Mouse (Mus musculus): ENCODE results near the gene Gm26992.
"Not testable (repeated sequence)": the region's sequence is repeated elsewhere in the genome, so short reads cannot be mapped to it uniquely, and the experiment has no call there.

Gm26992 gene

DNA sequence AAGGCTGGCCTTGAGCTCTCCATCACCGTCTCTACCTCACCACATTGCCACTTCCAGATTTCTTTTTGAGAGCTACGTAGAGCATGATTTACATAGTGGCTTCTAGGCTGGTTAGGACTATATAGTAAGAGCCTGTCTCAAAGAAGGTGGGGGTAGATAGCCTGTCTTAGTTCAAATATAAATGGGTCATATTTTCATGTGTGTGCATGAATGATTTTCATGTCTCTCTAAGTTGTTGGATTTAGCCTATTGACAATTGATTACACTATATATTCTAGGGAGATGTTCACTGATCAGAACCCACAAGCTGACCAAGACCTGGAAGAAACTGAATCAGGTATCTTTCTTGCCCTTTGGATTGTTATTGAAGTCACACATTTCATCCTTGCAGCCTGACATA is at the start of gene Gm26992:
Gene Gm26992 (plus strand): TSS at position 301 of the 400 bp plus-strand sequence.
- DNase-seq = no peak

DNA sequence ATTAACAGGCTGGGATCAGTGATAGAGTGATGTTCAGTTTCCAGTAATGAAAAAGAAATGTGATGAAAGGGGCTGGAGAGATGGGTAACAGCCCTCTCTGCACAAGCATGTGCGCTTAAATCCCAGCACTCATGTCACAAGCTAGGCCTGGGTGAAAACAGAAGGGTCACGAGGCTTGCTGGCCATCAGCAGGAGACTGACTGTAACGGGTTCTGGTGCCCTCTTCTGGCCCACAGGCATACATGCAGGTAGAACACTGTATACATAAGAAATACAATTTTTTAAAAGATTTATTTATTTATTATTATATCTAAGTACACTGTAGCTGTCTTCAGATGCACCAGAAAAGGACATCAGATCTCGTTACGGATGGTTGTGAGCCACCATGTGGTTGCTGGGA is 47.6 kb upstream of the Gm26992 start:
- DNase-seq = no peak

DNA sequence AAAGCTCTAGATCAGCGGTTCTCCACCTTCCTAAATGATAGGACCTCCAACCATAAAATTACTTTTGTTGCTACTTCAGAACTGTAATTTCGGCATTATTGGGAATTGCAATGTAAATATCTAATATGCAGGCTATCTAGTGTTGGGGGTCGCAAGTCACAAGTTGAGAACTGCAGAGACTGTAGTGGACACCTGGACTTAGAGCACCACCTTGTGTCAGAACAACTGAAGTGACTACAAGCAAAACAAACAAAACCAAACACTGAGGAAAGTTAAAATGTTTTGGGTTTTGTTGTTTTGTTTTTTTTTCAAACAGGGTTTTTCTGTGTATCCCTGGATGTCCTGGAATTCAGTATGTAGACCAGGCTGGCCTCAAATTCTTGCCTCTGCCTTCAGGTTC is 37.3 kb upstream of the Gm26992 start:
- DNase-seq = no peak

DNA sequence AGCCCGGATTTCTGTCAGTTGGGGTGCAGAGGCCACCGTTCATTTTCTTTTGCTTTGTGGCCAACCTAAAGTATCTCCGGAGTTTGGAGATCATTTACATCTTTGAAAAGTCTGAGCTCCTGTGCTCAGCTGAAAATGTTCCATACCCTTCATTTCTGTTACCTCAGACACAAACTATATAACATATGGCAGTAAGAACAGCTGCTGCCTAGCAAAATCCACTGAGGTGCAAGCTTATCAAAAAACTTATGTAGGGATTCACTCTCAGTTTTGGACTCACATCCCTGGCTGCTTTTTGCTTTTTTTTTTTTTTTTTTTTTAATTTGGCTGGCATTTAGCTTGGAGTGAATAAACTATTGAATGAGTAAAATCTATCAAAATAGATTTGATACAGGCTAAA is 33.7 kb upstream of the Gm26992 start:
- no peak for DNase-seq

DNA sequence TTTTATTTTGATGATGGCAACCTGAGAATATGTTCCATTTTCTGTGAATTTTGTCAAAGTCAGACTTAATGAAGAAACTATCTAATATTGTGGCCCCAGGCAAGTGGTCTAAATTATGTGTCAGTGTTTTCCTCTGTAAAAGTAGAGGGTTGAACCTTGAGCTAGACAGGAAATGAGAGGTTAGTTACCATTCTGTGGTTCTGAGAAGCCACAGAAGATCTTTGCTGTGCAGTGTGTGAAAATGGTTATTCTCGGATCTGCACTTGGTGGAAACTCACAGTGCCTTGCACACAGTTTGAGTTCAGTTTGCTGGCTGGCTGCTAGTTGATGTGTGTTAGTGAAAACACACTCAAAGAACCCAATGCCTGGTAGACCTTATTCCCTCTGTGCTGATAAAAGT is 28.0 kb upstream of the Gm26992 start:
- DNase-seq = no peak

DNA sequence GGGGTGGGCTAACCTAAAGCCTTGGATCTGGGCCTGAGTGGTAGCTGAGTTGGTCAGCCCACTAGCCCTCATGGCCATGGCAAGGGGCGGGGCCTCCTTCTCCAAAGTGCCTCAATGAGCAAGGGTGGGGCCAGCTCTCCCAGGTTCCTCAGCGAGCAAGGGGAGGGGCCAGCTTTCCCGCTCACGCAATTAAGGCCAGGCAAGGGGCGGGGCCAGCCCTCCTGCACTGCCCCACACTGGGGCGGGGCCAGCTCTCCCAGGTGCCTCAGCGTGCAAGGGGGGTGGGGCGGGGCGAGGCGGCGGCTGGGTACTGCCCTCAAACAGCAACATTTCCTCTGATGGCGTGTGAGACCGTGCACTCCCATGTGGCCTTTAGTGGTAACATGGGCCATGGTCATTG is 16.8 kb upstream of the Gm26992 start:
- no peak for DNase-seq

DNA sequence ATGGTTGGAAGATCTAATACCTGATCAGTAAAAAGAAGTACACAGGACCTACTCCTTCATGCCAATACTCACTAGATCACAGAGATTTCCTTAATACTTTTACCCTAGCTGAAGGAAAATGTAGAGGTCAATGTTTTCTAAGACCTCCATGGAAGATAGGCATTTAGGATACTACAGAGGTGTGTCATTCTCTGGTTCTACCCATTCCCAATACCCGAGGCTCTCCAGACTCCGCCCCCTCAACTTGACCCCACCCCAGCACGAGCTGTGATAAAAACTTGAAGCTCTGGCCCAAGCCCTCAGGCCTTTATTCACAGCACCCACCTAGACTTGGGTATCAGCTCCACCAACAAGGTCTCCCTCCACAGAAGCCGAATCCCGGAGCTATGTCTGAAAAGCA is 7.6 kb upstream of the Gm26992 start, which contains the start of gene Tsx:
Gene Tsx (plus strand): TSS at position 301 of the 400 bp plus-strand sequence.
- DNase-seq = no peak

DNA sequence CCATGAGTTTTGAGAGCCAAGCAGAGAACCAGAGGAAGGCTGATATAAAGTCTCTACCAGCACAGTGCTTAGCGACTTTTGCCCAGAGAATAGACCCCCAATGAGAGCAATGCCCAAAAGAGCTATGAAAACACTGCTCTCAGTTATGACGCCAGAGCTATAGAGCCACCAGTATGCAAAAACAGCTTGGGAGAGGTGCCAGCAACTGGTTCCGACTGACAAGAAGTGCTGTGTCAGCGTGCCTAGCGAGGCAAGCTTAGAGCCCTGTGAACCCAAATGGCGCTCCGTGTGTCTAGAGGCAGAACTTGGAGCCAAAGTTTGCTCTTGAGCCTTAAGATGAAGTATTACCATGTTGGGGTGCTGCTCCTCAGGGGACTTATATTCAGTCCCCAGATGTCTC is 5.9 kb downstream of the Gm26992 start:
- DNase-seq = no peak

DNA sequence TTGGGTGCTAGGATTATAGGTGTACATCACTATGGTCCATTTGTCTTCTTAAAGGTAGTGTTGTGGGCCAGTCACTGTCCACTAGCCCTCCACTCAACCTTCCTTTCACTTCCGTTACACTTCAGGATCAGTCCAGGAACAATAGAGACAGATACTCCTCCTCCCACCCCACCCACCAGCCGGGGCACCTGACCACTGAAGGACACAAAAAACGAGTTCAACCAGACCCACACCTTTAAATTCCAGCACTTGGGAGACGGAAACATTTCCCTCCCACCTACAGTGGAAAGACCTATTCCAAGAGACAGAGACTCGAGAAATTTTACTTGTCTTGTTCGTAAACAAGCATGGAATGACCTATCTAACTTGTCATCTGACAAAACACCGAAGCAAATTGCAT is 10.5 kb downstream of the Gm26992 start:
- no peak for DNase-seq

DNA sequence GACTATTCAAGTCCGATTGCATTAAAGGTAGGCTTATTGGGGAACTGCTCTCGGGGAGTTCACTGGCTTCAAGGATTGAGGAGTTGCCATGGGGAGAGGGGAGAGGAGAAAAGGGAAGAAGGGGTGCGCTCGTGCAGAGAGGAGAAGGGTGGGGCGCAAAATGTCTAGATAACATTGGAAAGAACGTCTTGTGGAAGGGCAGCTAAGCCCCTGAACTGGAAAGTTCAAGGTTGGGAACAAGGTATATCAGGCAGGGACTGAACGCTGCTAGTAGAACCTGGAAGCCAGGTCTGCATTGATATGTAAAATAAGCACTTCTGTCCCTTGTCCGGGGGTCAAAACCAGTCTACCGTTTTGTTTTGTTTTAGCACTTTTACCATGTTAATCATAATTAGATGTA is 16.2 kb downstream of the Gm26992 start:
- DNase-seq = no peak

DNA sequence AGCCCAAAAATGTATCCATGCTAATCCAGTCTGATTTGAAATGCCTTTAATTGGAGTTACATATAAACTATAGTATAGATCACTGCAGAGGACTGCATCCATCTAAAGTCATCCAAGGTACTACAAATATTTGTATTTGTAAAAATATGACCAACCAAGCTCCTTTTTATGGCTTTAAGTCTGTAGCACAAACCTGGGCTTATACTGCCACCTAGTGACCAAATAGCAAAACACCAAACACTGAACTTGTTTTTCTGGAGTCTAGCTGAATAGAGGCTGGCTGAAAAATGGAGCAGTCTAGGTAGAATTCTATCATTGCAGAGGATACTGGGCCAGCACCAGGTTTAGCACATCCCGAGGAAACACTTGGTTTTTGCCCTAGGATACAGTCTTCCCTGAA is 19.0 kb downstream of the Gm26992 start:
- peak; percentile 9 for DNase-seq

DNA sequence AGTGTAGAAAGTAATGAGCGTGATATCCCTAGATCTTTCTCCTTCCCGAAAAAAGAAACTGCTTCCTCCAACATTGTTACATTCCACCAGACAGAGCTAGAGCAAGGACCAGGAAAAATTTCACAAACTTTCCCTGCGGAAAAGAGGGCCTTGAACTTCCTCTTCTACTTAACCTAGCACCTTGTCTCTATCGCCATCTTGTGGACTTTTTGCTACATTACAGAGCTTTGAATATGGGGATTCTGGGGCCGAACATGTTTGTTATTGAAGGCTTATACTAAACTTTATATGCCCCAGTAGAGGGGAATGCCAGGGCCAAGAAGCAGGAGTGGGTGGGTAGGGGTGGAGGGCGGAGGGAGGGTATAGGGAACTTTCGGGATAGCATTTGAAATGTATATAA is 21.9 kb downstream of the Gm26992 start:
- peak; percentile 16 for DNase-seq

DNA sequence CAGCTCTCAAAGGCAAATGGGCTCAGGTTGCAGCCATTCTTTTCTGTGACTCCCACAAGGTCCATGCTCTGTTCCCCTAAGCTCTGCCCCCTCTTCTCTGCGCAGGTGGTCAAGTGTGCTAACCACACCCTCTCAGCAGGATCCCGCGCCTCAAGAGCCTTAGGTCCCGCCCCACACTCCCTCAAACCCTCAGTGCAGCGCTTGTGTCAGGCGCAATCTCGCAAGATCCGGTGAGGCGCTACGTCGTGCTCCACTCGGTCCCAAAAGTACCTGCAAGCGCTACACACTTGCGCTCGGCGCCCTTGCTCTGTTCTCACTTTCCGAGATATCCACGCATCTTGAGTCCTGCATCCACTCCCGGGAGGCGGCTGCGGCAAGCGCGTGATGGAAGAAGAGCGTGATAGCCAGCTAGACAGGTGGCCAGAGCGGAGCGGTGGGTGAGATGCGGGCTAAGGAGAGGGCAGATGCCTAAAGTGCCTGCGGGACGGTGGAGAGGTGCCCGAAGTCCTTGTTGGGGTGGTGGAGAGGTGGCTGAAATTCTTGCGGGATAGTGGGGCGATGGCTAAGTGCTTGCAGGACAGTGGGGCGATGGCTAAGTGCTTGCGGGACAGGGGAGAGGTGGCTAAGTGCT is 25.8 kb downstream of the Gm26992 start:
- DNase-seq = peak; percentile 56

DNA sequence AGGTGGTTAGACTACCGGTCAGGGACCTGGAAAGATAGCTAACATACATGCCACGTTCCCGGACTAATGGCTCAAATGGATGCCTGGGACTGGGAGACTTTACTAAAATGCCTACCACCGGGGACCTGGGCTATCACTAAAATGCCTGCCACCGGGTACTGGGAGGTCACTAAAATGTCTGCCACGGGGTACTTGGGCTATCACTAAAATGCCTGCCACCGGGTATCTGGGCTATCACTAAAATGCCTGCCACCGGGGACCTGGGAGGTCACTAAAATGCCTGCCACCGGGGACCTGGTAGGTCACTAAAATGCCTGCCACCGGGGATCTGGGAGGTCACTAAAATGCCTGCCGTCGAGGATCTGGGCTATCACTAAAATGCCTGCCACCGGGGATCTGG is 26.6 kb downstream of the Gm26992 start:
- DNase-seq = not testable (repeated sequence)

DNA sequence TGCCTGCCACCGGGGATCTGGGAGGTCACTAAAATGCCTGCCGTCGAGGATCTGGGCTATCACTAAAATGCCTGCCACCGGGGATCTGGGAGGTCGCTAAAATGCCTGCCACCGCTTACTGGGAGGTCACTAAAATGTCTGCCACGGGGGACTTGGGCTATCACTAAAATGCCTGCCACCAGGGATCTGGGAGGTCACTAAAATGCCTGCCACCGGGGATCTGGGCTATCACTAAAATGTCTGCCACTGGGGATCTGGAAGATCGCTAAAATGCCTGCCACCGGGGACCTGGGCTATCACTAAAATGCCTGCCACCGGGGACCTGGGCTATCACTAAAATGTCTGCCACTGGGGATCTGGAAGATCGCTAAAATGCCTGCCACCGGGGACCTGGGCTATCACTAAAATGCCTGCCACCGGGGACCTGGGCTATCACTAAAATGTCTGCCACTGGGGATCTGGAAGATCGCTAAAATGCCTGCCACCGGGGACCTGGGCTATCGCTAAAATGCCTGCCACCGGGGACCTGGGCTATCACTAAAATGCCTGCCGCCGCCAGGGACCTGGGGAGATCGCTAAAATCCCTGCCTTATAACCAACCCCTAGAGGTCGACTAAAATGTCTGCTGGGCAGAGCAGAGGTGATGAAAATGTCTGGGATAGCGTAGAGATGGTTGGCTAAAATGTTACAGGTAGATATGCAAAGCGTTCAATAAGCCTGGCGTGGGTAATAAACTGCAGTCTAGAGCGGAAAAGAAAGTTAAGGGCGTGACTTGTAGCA is 27.3 kb downstream of the Gm26992 start:
- DNase-seq = not testable (repeated sequence)

DNA sequence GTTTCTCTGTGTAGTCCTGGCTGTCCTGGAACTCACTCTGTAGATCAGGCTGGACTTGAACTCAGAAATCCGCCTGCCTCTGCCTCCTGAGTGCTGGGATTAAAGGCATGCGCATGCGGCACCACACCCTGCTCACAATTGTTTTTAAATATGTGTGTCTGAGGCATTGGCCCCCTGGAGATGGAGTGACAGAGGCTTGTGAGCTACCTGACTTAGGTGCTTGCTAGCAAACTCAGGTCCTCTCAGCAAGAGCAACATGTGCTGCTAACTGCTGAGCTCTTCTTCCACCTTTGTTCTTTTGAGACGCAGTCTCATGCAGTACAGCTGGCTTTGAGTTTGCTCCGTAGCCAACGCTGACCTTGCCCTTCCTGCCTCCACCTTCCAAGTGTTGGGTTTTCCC is 31.0 kb downstream of the Gm26992 start:
- no peak for DNase-seq

DNA sequence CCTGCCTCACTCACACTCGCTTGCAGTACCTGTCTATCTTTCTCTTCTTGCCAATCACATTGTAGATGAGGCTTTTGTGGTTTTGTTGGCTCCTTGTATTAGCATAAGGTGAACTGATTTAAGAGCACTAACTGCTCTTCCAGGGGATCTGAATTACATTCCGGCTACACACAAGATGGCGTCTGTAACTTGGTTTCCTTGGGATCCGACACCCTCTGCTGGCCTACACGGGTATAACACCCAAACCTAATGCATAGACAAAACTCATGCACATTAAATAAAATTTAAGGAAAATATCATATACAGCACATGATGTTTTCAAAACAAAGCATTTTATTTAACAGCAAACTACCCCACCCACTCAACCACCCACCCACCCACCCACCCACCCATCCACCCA is 38.2 kb downstream of the Gm26992 start:
- DNase-seq = peak; percentile 17

DNA sequence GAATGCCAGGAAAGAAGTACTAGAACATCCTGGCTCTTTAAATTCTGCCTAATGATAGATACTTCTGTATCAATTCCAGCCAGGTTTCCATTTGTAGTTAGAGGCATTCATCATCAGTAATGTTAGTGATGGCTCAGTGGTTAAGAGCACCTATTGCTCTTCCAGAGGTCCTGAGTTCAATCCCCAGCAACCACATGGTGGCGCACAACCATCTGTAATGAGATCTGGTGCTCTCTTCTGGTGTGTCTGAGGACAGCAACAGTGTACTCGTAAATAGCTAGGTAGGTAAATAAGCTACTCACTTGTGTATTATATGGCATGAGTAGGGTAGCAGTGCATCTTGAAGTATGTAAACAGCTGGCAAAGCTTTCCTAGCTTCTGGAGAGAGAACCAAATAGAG is 47.2 kb downstream of the Gm26992 start:
- no peak for DNase-seq

DNA sequence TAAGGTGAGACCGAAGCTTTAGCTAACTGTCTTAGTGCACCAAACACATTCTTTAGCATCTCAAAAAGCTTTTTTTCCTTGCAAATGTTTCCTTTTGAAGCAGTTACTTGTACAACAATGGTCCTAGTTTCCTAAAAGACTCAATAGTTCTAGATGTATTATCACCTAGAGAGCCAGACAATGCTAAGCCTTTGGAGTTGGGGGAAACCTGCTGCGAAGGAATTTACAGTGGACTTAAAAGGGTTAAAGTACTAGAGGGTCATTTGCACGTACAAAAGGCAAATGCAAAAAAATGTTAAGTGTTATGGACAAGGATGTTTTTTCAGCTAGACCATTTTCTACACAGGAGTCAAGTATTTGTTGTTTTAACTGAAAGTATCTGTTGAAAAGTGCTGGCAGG is 50.5 kb downstream of the Gm26992 start:
- DNase-seq = no peak

DNA sequence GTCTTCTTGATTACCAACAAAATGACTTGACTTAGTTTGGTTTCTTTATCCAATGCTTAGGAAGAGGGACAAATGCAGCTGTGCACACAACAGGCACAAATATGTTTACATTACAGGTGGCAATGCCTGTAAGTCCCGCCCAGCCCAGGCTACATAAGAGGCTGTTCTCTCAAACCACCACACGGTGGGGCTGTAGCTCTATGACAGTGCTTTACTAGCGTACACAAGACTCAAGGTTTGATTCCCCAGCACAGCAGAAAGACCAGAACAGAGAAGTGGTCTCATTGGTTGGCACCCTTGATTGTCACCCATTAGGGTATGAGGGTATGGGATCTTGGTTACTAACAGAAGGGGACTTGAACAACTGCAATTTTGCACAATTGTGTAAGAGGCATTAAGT is 55.7 kb downstream of the Gm26992 start:
- DNase-seq = peak; percentile 69

DNA sequence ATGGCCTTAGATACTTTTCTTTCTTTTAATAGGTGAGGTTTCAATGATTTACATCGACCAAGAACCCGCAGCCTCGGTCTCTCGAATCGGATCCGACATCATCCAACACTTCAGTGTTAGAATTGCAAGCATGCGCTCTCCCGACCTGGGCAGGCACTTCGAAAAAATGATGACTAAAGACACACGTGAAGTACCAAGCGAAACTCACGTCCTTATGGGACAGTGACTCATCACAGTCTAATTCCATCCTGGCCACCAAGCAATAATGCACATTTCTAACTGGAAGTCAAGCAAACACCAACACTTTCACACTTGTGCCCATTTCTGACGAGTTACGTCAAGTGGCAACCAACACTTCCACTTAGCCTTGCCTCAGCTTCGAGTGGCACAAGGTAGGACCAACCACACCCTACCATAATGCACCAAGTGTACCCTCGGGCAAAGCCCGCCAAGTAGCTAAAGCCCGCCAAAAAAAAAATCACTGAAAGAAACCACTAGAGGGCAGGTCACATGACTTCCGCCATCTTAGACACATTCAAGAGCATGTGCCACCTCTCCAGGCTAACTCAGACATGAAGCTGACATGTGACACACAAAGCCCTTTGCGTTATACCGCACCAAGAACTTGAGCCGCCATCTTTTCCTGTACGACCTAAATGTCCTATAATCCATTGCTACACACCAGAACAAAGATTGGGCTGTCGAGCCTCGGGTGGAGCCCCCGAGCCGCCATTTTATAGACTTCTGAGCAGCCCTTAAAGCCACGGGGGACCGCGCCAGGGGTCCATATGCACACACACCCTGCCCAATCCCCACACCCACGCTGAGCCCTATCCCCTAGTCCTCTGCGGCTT is 59.7 kb downstream of the Gm26992 start:
- DNase-seq = peak; percentile 70

DNA sequence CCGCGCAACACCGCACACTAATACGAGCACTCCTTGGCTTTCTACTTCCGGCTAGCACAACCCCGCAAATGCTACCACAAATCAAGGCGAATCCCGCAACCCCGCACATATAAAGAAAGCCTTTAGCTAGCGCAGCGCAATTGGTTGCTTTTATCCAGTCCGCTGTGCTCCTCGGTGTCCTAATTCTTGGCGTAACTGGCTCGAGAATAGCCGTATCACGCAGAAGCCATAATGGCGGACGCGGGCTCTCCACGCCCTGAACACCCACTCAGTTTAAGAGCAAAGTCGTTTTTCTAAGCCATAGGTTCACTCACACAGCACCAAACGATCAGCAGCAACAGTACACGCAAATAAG is 60.3 kb downstream of the Gm26992 start:
- DNase-seq = no peak

DNA sequence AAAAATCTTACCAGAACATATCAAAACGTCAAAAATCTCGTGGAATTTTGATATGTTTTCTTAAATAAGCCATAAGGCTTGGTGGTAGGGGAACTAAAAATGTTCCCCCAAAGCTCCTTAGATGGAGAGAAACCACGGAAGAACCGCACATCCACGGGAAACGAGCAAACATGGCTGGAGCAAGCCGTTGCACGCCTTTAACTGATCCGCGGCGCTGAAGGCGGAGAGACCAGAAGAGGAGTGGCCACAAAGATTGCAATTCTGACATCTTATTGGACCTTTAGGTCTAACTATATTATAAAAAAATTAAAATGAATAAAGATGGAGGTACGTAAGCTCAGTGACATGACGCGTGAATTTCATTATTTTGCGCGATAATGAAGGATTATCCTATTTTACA is 61.2 kb downstream of the Gm26992 start:
- peak; percentile 71 for DNase-seq

DNA sequence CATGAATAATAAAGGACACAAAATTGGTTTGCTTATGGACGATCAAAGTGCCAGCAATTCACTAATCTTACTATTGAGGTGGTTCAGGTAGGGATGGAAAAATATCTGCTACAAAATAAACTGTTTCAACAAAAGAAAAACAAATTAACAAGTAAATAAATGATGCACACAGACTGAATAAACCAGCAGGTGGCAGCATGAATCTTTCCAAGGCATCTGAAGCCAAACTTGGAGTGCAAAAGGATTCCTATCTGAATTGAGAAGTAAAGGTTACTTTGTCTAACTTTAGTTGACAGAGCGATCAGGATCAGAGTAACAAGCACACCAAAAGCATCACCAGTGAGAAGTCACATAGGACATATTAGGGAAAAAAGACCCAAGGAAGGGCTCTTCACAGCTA is 62.2 kb downstream of the Gm26992 start:
- DNase-seq = peak; percentile 60
